Mouse (Mus musculus): ENCODE measurements at regions not wholly inside any gene's neighbourhood (a gene's known extent, or its start where the extent isn't known, plus 50 kb on each side); places are given as distances from the start of the nearest gene placed in this dataset.

DNA sequence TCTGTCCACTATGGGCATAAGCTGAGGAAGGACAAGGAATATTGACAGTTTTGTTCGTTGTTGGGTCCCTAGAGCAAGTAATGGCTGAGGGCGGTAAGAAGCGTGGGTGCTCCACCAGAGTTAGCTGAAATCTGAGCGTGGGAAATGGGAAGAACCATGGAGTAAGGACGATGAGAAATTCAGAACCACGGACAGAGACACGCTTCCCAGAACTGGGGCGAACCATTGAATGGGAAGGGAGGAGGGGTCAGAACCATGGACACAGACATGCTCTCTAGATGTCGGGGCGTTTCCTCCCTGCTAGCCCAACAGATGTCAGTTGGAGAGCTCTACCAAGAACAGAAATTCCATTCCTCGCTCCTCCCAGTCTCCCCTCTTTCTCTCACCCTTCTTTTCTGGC, 238.2 kb upstream of the Srrm4 start:
- TF ChIP-seq GATA1 (IDR thresholded peaks at IDR 0.05; ENCODE audit: borderline replicate concordance, low read length) (no peak), FLI1 (IDR thresholded peaks at IDR 0.05; ENCODE audit: low read length) (no peak)
